Comparison of ENCODE assay signal across 10 mouse cellular contexts in genomic region chr11:96906431-96907161, GRCm38 (mm10). TPM values are rescaled to one million over a fixed set of nuclear protein-coding genes. Genes with fewer than 3 reads are reported as not detected.
DNase-seq lines count a peak whose midpoint lies in the region; ATAC-seq lines count a peak whose summit lies in the region.
"Had no signal": no experiment of that assay in that cellular context is flagged by ENCODE, and none has a peak within 500 bp of the region (broad histone marks: within the 10 kb centered on the region; RNA-seq: fewer than 3 reads in every experiment).

No protein-coding gene starts in this region.

- peak overlapping the region; percentile 38 for H3K4me2 ChIP-seq in heart, embryonic 11.5 days
- H3K4me2 ChIP-seq: stomach, embryonic 15.5 days had no signal

- H3K4me1 ChIP-seq in heart, embryonic 11.5 days (ENCODE audit: control insufficient read depth, insufficient read depth, low read length): peaks cover 32% of the 10 kb centered on the region

- peak overlapping the region; percentile 25 for H3K27ac ChIP-seq in heart, embryonic 11.5 days (ENCODE audit: low read depth, low read length)
- H3K27ac ChIP-seq: stomach, embryonic 15.5 days had no signal

- ATAC-seq in heart, embryonic 11.5 days (replicated peaks; ENCODE audit: insufficient number of reproducible peaks, low FRiP score, low TSS enrichment): no peak
- ATAC-seq in erythroid progenitor cell, adult 5-6 weeks (replicated peaks; ENCODE audit: low FRiP score, poor library complexity, severe bottlenecking): no peak

- H3K36me3 ChIP-seq in heart, embryonic 11.5 days (ENCODE audit: control insufficient read depth, insufficient read depth, low read length): peaks cover 9% of the 10 kb centered on the region

- H3K4me3 ChIP-seq in heart, embryonic 11.5 days (ENCODE audit: low read depth, low read length): peak overlapping the region; percentile 1; the same call in 1 of the 2 replicates
- H3K4me3 ChIP-seq: stomach, embryonic 15.5 days had no signal

- peak overlapping the region; percentile 34; the same call in 1 of the 2 replicates for H3K9ac ChIP-seq in heart, embryonic 11.5 days (ENCODE audit: low read depth, low read length)
- H3K9ac ChIP-seq: stomach, embryonic 15.5 days had no signal

- no peaks in the 10 kb centered on the region for H3K27me3 ChIP-seq in heart, embryonic 11.5 days (ENCODE audit: control insufficient read depth, insufficient read depth, low read length)
- H3K27me3 ChIP-seq: stomach, embryonic 15.5 days had no signal

- no peaks in the 10 kb centered on the region for H3K9me3 ChIP-seq in heart, embryonic 11.5 days (replicated peaks; ENCODE audit: control insufficient read depth, low read length)
- H3K9me3 ChIP-seq: stomach, embryonic 15.5 days had no signal

- peak; percentile 50 for DNase-seq in adrenal gland, postnatal 14 days
- DNase-seq in adrenal gland, postnatal 10 days: no peak
- peak; percentile 48 for DNase-seq in MN1 (ENCODE audit: low spot score)
- DNase-seq in kidney, postnatal 36 days: peak; percentile 47 to 64
- no peak for DNase-seq in spleen, postnatal 36 days (ENCODE audit: low spot score in 2 of 2)
- no peak for DNase-seq in thymus, postnatal 14 days

- WGBS in heart, embryonic 11.5 days (ENCODE audit: insufficient replicate concordance): 14% methylated on average over 15 of the region's 15 CpGs

RNA-seq across cellular contexts. Expression of gene Cdk5rap3, which starts 9.7 kb away (rescaled TPM):
- 48.6 and 49.9 TPM in 2 replicates for total RNA-seq in adrenal gland, postnatal 14 days (2021)
- total RNA-seq in adrenal gland, postnatal 10 days (2021): 10 to 100 TPM; 54.1 to 54.9 TPM
- polyA plus RNA-seq in heart, embryonic 11.5 days (2014; fragmentation: Nextera tagmentation; extraction: Ambion mirVana): 52.5 and 60.2 TPM in 2 replicates
- 7.9 and 9.6 TPM in 2 replicates for total RNA-seq in erythroid progenitor cell, adult 5-6 weeks (2015; ENCODE audit: low replicate concordance)
- total RNA-seq in erythroid progenitor cell, adult 5-6 weeks (2017; ENCODE audit: low replicate concordance): 21.6 and 25.2 TPM in 2 replicates

RNA-seq across cellular contexts. Expression of gene Prr15l, which starts 21.3 kb away (rescaled TPM):
- total RNA-seq in adrenal gland, postnatal 14 days (2021): 0.37 TPM in 1 of 2 replicates, not detected in the other
- under 1 TPM; 0.24 to 0.66 TPM for total RNA-seq in adrenal gland, postnatal 10 days (2021)
- 0.23 and 0.50 TPM in 2 replicates for polyA plus RNA-seq in heart, embryonic 11.5 days (2014; fragmentation: Nextera tagmentation; extraction: Ambion mirVana)
- not detected in 2 replicates for total RNA-seq in erythroid progenitor cell, adult 5-6 weeks (2015; ENCODE audit: low replicate concordance)
- 0.26 TPM in 1 of 2 replicates, not detected in the other for total RNA-seq in erythroid progenitor cell, adult 5-6 weeks (2017; ENCODE audit: low replicate concordance)
- total RNA-seq: layer of hippocampus, adult 8-10 months had no signal

RNA-seq across cellular contexts. Expression of gene Pnpo, which starts 37.2 kb away (rescaled TPM):
- total RNA-seq in adrenal gland, postnatal 14 days (2021): 28.3 and 31.9 TPM in 2 replicates
- total RNA-seq in adrenal gland, postnatal 10 days (2021): 10 to 100 TPM; 29.1 to 32.5 TPM
- 63.9 and 68.0 TPM in 2 replicates for polyA plus RNA-seq in heart, embryonic 11.5 days (2014; fragmentation: Nextera tagmentation; extraction: Ambion mirVana)
- total RNA-seq in erythroid progenitor cell, adult 5-6 weeks (2015; ENCODE audit: low replicate concordance): 57.0 and 70.6 TPM in 2 replicates
- total RNA-seq in erythroid progenitor cell, adult 5-6 weeks (2017; ENCODE audit: low replicate concordance): 74.7 and 92.1 TPM in 2 replicates

RNA-seq across cellular contexts. Expression of gene Copz2, which starts 56.9 kb away (rescaled TPM):
- total RNA-seq in adrenal gland, postnatal 14 days (2021): 39.8 and 43.7 TPM in 2 replicates
- total RNA-seq in adrenal gland, postnatal 10 days (2021): 10 to 100 TPM; 45.5 to 50.3 TPM
- 102 and 105 TPM in 2 replicates for polyA plus RNA-seq in heart, embryonic 11.5 days (2014; fragmentation: Nextera tagmentation; extraction: Ambion mirVana)
- total RNA-seq in erythroid progenitor cell, adult 5-6 weeks (2015; ENCODE audit: low replicate concordance): not detected in 2 replicates
- total RNA-seq in erythroid progenitor cell, adult 5-6 weeks (2017; ENCODE audit: low replicate concordance): not detected in 2 replicates

Comparison
In these comparisons a context has a peak if more than half of its experiments do, and no peak if none do; other contexts are left out.
1. DNase-seq: peak in adrenal gland, postnatal 14 days (single experiment), MN1 (single experiment) and kidney, postnatal 36 days (2 of 2); none in adrenal gland, postnatal 10 days (single experiment), spleen, postnatal 36 days (0 of 2) and thymus, postnatal 14 days (single experiment).